Mouse (Mus musculus) neural tube, embryonic 12.5 days (tissue): ENCODE data around the gene 4931428F04Rik. TPM values are rescaled to one million over a fixed set of nuclear protein-coding genes. Genes with fewer than 3 reads are reported as not detected.

Experiments used
- ATAC-seq: fragments of 200-750 bp; cut with Nextera tagmentation; 2 replicates; pipeline ENCODE4 v1.8.0; 2017; ENCODE audit warnings: low read depth, mild to moderate bottlenecking, moderate TSS enrichment, moderate library complexity; ENCODE audit not compliant: low FRiP score
- H3K27ac ChIP-seq: fragments of 300-500 bp; sonication (generic); 2 replicates; pipeline ENCODE4 v1.5.1; 2016
- H3K27me3 ChIP-seq: fragments of 300-500 bp; sonication (generic); replicated peaks from 2 replicates; pipeline ENCODE4 v1.6.1; 2016; ENCODE audit warnings: mild to moderate bottlenecking
- H3K36me3 ChIP-seq: fragments of 300-500 bp; sonication (generic); 2 replicates; pipeline ENCODE4 v1.6.1; 2016; ENCODE audit warnings: mild to moderate bottlenecking
- H3K4me1 ChIP-seq: fragments of 300-500 bp; sonication (generic); 2 replicates; pipeline ENCODE4 v1.6.1; 2016
- H3K4me2 ChIP-seq: fragments of 300-500 bp; sonication (generic); replicated peaks from 2 replicates; pipeline ENCODE4 v1.6.1; 2016; ENCODE audit warnings: mild to moderate bottlenecking
- H3K4me3 ChIP-seq: fragments of 300-500 bp; sonication (generic); 2 replicates; pipeline ENCODE4 v1.5.1; 2016
- H3K9ac ChIP-seq: fragments of 300-500 bp; sonication (generic); 2 replicates; pipeline ENCODE4 v1.6.1; 2016; ENCODE audit warnings: mild to moderate bottlenecking
- H3K9me3 ChIP-seq: fragments of 300-500 bp; sonication (generic); 2 replicates; pipeline ENCODE4 v1.6.1; 2016; ENCODE audit warnings: mild to moderate bottlenecking
- WGBS: fragments of 180-500 bp; shearing (Covaris S2); methylation state at CpG from one replicate; pipeline ENCODE4 v1.1.7; 2016; 5-methylcytosine and 5-hydroxymethylcytosine counted together
- polyA plus RNA-seq: library from polyadenylated mRNA; unstranded; fragments of >200 nt; fragmentation: Nextera tagmentation; extraction: Ambion mirVana; gene quantifications from 2 replicates; pipeline ENCODE4 v1.2.1, GENCODE M21; 2016

Gene 4931428F04Rik
- polyA plus RNA-seq, 1 experiment from 2014 or later = 78.4 TPM

DNA sequence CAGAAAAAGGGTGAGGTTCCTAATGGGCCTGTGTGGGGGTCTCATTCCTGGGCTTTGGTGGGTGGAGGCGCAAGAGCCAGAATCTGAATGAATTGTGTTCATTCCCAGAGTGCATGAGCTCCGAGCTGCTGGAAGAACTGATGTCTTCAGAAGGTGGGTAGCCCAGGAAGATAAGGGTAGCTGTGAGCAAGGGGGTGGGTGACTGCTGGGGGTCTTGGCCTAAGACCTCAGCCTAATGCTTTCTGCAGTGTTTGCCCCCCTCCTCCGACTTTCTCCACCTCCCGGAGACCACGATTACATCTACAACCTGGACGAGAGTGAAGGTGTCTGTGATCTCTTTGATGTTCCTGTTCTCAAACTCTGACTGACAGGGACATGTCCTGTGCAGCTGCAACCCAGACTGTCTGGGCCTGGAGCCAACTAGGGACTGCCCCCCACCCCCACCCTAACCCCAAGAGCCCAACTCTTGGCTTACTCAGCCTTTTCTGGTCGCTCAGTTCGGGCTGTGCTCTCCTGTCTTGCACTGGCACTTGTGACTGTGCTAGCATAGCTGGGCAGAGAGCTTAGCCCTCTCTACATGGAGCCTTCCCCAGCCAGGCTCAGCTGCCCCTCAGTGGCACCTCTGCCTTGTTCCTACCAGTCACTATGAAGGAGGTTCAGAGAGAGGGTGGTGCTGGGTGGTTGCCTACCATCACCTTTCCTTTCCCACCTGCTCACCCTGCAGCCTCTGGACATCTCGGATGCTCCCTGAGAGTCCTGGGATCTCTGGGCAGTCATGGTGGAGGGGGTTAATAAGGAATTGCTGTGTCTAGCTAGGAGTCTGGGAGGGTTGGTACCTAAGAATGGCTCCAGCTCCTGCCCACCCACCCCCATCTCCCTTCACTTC, 14.9 kb upstream of the 4931428F04Rik start:
- no peak overlapping the region for H3K27ac ChIP-seq
- H3K4me3 ChIP-seq = no peak overlapping the region
- H3K9ac ChIP-seq = no peak overlapping the region
- H3K27me3 ChIP-seq = no peaks in the 10 kb centered on the region
- ATAC-seq = no peak
- no peaks in the 10 kb centered on the region for H3K9me3 ChIP-seq
- peaks cover 80% of the 10 kb centered on the region for H3K36me3 ChIP-seq
- 76% methylated on average over 9 of the region's 9 CpGs for WGBS
- H3K4me1 ChIP-seq = peaks cover 11% of the 10 kb centered on the region
- no peak overlapping the region for H3K4me2 ChIP-seq

GRCm38 (mm10) chr8:105303874-105304273, 14.2 kb upstream of the 4931428F04Rik start:
- no peak overlapping the region for H3K9ac ChIP-seq
- no peaks in the 10 kb centered on the region for H3K27me3 ChIP-seq
- no peak overlapping the region for H3K27ac ChIP-seq
- H3K9me3 ChIP-seq = no peaks in the 10 kb centered on the region
- H3K4me2 ChIP-seq = no peak overlapping the region
- H3K4me3 ChIP-seq = no peak overlapping the region
- 91% methylated on average over 9 of the region's 9 CpGs for WGBS
- H3K36me3 ChIP-seq = peaks cover 76% of the 10 kb centered on the region
- no peak for ATAC-seq
- H3K4me1 ChIP-seq = peaks cover 16% of the 10 kb centered on the region

DNA sequence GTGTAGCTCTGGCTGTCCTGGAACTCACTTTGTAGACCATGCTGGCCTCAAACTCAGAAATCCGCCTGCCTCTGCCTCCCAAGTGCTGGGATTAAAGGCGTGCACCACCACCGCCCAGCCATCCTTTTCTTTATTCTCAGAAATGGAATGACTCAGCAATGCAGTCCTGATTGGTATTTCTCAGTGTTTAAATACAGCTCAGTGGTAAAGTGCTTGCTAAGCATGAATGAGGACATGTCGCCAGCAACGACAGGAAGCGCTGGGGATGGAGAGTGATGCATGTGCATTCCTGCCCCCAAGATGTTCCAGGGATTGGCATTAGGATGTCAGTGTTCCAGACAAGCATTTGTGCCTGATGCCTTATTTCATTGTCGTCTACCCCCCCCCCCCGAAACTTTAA, 13.7 kb upstream of the 4931428F04Rik start:
- 84% methylated on average over 8 of the region's 8 CpGs for WGBS
- H3K27me3 ChIP-seq = no peaks in the 10 kb centered on the region
- peaks cover 20% of the 10 kb centered on the region for H3K4me1 ChIP-seq
- H3K36me3 ChIP-seq = peaks cover 71% of the 10 kb centered on the region
- no peak overlapping the region for H3K4me3 ChIP-seq
- no peak for ATAC-seq
- H3K4me2 ChIP-seq = no peak overlapping the region
- no peak overlapping the region for H3K27ac ChIP-seq
- H3K9ac ChIP-seq = no peak overlapping the region
- no peaks in the 10 kb centered on the region for H3K9me3 ChIP-seq

GRCm38 (mm10) chr8:105299962-105300361, 10.3 kb upstream of the 4931428F04Rik start:
- no peak for ATAC-seq
- WGBS = 97% methylated on average over 8 of the region's 8 CpGs
- H3K9ac ChIP-seq = no peak overlapping the region
- H3K27ac ChIP-seq = no peak overlapping the region
- peaks cover 52% of the 10 kb centered on the region for H3K36me3 ChIP-seq
- no peak overlapping the region for H3K4me3 ChIP-seq
- no peak overlapping the region for H3K4me2 ChIP-seq
- peaks cover 13% of the 10 kb centered on the region for H3K4me1 ChIP-seq
- H3K27me3 ChIP-seq = 0 out of 2 replicates have a peak, but pooled peaks cover 3% of the 10 kb centered on the region
- H3K9me3 ChIP-seq = no peaks in the 10 kb centered on the region

- peak overlapping the region; percentile 83 for H3K9ac ChIP-seq
- 63% methylated on average over 18 of the region's 18 CpGs for whole genome bisulfite sequencing
- H3K27ac ChIP-seq = no peak overlapping the region
- ATAC-seq = no peak
- no peaks in the 10 kb centered on the region for H3K9me3 ChIP-seq
- H3K36me3 ChIP-seq = peaks cover 38% of the 10 kb centered on the region
- H3K4me3 ChIP-seq = peak overlapping the region; percentile 90
- peaks cover 13% of the 10 kb centered on the region for H3K4me1 ChIP-seq
- H3K4me2 ChIP-seq = peak overlapping the region; percentile 92
- H3K27me3 ChIP-seq = 0 out of 2 replicates have a peak, but pooled peaks cover 7% of the 10 kb centered on the region
These were observed 8.9 kb upstream of the 4931428F04Rik start for GRCm38 (mm10) chr8:105298351-105299252.

DNA sequence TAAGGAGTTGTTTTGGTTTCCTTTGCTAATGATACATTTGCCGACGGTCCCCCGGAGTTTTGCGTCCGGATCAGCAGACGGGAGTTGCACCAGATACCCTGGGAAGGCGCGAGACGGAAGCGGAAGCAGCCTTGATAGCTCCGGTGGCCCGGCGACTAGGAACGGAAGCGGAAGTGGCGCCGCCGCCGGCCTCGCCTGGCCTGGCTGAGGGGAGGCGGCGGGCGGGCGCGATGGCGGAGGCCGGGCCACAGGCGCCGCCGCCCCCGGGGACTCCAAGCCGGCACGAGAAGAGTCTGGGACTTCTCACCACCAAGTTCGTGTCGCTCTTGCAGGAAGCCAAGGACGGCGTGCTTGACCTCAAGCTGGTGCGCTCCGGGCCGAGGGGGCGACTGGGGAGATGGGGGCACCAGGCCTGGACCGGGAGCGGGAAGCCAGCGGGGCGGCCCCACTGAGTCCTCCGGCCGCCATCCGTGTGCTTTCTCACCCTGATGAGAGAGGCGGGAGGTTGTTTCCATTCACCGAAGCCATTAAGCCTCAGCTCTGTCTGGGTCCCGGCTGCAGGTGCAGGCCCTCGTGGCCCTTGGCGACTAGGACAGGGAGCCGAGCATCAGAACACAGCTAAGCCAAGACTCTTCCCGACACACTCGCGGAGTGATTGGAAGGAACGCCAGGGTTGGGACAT, 8.0 kb upstream of the 4931428F04Rik start, which contains the start of gene E2f4:
TSS of gene E2f4 (plus strand) at position 153 of the 682 bp plus-strand sequence.
- peak; percentile 94 for ATAC-seq
- no peaks in the 10 kb centered on the region for H3K9me3 ChIP-seq
- H3K4me3 ChIP-seq = peak within 1 kb of the TSS; percentile 90
- H3K27ac ChIP-seq = no peak within 1 kb of the TSS
- WGBS = under 1% methylated on average over 58 of the region's 58 CpGs
- H3K36me3 ChIP-seq = peaks cover 31% of the 10 kb centered on the region
- peak within 1 kb of the TSS; percentile 92 for H3K4me2 ChIP-seq
- peaks cover 13% of the 10 kb centered on the region for H3K4me1 ChIP-seq
- peak within 1 kb of the TSS; percentile 83 for H3K9ac ChIP-seq
- 0 out of 2 replicates have a peak, but pooled peaks cover 7% of the 10 kb centered on the region for H3K27me3 ChIP-seq

DNA sequence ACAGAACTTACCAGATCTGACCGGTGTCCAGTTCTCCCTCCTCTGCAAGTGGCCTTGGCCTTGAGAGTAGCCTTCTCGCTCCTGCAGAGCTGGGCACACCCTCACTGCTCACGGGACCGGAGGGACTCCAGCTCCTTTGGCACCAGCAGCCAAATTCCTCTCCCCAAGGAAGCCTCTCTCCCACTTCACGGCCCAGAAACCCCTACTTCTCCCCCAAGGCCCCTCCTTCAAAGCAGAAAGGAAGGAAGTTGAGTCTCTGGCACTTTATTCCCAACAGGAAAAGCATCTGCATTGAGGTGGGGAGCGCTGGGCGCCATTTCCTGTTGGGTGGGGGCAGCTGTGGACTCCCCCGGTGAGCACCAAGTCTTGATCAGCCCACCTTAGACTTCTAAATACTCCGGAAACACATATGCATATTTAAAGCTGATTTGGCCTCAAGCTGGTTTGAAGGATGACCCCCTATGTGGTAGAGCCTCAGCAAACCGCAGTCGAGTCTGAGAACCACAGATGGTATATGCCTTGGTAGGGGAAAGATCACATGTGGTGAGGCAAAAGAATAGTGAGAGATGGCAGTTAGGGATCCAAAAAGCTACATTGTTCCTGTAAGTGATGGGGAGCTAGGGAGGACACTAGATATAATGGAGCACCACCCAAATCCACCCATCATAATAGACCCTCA, 6.4 kb upstream of the 4931428F04Rik start, which contains the start of gene Exoc3l:
TSS of gene Exoc3l (minus strand) at position 207 of the 679 bp plus-strand sequence.
- no peaks in the 10 kb centered on the region for H3K9me3 ChIP-seq
- H3K27ac ChIP-seq = no peak within 1 kb of the TSS
- H3K4me3 ChIP-seq = no peak within 1 kb of the TSS
- H3K4me1 ChIP-seq = peaks cover 13% of the 10 kb centered on the region
- H3K4me2 ChIP-seq = peak within 1 kb of the TSS; percentile 92
- no peak for ATAC-seq
- peaks cover 17% of the 10 kb centered on the region for H3K36me3 ChIP-seq
- H3K9ac ChIP-seq = no peak within 1 kb of the TSS
- WGBS = 62% methylated on average over 11 of the region's 11 CpGs
- 0 out of 2 replicates have a peak, but pooled peaks cover 7% of the 10 kb centered on the region for H3K27me3 ChIP-seq

DNA sequence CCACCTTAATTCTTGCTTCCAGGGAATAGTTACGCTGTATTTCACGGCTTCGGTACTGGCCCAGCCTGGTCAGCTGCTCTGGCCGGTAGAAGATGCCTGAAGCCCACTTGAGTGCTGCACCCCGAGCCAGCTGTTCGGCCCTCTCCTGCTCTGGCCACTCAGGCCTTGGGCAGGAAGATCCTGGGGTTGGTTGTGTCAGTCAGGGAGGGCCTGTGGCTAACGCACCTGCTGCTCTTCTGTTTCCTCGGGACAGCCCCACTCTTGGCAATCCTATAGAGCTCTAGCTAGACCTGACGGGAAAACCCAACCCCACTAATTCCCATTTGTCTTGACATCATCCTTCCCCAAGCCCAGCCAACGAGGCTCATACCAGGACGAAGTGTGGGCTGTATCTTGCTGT, 5.6 kb upstream of the 4931428F04Rik start:
- H3K27ac ChIP-seq = no peak overlapping the region
- no peak overlapping the region for H3K9ac ChIP-seq
- peaks cover 20% of the 10 kb centered on the region for H3K4me1 ChIP-seq
- H3K27me3 ChIP-seq = peaks cover 13% of the 10 kb centered on the region
- H3K4me2 ChIP-seq = peak overlapping the region; percentile 1; the same call in 1 of the 2 replicates
- H3K4me3 ChIP-seq = no peak overlapping the region
- peaks cover 9% of the 10 kb centered on the region for H3K36me3 ChIP-seq
- H3K9me3 ChIP-seq = no peaks in the 10 kb centered on the region
- WGBS = 75% methylated on average over 11 of the region's 11 CpGs
- ATAC-seq = no peak

DNA sequence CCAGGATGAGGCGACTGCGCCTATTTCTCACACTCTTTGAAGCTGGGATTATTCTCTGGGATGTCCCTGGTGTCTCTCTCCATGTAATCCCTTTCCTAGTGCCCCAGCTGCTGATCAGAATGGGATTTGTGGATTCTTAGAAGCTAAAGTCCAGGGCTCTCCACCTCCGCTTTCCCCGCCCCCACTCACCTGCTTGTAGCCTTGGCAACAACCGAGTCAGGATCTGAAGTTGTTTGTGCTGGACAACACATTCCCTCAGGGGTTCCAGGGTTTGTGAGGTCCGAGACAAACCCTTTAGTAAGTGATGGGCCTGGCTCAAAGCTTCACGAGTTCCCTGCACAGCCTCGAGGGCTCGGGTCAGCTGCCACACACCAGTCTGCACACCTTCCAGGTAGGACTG, 5.1 kb upstream of the 4931428F04Rik start:
- Histone ChIP-seq H3K27me3 (peaks cover 18% of the 10 kb centered on the region), H3K4me3 (no peak overlapping the region), H3K9ac (no peak overlapping the region), H3K36me3 (peaks cover 5% of the 10 kb centered on the region), H3K4me1 (peaks cover 25% of the 10 kb centered on the region), H3K9me3 (no peaks in the 10 kb centered on the region), H3K4me2 (peak overlapping the region; percentile 1; the same call in 1 of the 2 replicates), H3K27ac (no peak overlapping the region)
- ATAC-seq = no peak
- WGBS = 70% methylated on average over 9 of the region's 9 CpGs

DNA sequence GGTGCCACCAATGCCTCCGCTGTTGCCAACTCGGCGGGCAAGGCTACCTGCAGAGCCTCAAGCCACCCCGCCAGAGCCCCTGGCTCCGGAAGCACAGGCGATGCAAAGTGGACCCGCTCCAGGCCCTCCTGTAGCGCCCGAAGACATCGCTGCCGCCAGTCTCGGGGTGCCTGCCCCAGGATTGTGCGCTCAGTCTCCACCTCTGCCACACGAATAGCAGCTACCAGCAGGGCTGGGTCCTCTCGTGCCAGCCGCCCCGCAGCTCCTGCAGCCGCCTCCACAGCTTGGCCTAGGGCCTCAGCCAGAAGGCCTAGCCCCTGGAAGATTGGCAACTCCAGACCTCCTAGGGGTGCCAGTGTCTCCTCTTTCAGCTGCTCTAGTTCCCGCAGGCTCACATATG, 3.7 kb upstream of the 4931428F04Rik start:
- H3K9ac ChIP-seq = no peak overlapping the region
- no peaks in the 10 kb centered on the region for H3K9me3 ChIP-seq
- ATAC-seq = no peak
- H3K27me3 ChIP-seq = peaks cover 18% of the 10 kb centered on the region
- H3K36me3 ChIP-seq = no peaks in the 10 kb centered on the region
- no peak overlapping the region for H3K27ac ChIP-seq
- H3K4me3 ChIP-seq = no peak overlapping the region
- WGBS = 68% methylated on average over 18 of the region's 19 CpGs
- H3K4me1 ChIP-seq = peaks cover 23% of the 10 kb centered on the region
- H3K4me2 ChIP-seq = no peak overlapping the region

GRCm38 (mm10) chr8:105292471-105292870, 2.8 kb upstream of the 4931428F04Rik start:
- Histone ChIP-seq H3K27me3 (peaks cover 18% of the 10 kb centered on the region), H3K9ac (no peak overlapping the region), H3K9me3 (no peaks in the 10 kb centered on the region), H3K27ac (no peak overlapping the region), H3K4me3 (no peak overlapping the region), H3K4me1 (peaks cover 24% of the 10 kb centered on the region), H3K36me3 (no peaks in the 10 kb centered on the region), H3K4me2 (no peak overlapping the region)
- 83% methylated on average over 7 of the region's 7 CpGs for WGBS
- no peak for ATAC-seq
